Mouse (Mus musculus): ENCODE data around the gene Cp.

DNA sequence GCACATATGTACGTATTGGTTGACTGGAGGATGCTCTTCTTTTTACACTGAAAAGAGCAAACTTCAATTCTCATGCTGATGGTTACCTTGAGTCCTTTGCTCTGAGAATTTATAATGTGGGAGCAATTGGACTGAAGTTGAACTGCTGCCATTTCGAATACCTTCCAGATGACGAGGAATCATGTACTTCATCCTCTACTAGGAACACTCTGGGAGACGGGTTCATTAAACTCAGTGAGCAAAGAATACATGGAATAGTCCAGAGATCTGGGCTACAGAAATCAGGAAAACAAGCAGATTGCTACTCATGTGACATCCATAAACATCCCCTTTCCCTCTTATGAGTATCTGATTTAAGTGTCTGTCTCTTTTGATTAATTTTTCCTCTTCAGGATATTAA, 79.2 kb downstream of the Cp start:
- no peak for TF ChIP-seq CTCF (IDR thresholded peaks at IDR 0.05)
- TF ChIP-seq EP300 (IDR thresholded peaks at IDR 0.05), result no peak
